Mouse (Mus musculus) midbrain, postnatal 0 days (tissue): ENCODE results near the gene Focad. TPM values are rescaled to one million over a fixed set of nuclear protein-coding genes. Genes with fewer than 3 reads are reported as not detected.

Experiments used
- ATAC-seq: fragments of 200-750 bp; cut with Nextera tagmentation; 2 replicates; pipeline ENCODE4 v1.8.0; 2017; ENCODE audit warnings: moderate number of reproducible peaks, mild to moderate bottlenecking, moderate TSS enrichment, moderate library complexity; ENCODE audit not compliant: low FRiP score
- DNase-seq: peaks from one replicate; pipeline ENCODE4 v3.0.0-alpha.2; 2015; ENCODE audit warnings: low spot score
- H3K27ac ChIP-seq: fragments of 300-500 bp; sonication (generic); 2 replicates; pipeline ENCODE4 v1.5.1; 2014; ENCODE audit warnings: low read depth, mild to moderate bottlenecking, low read length, mixed read lengths
- H3K27me3 ChIP-seq: fragments of 300-500 bp; sonication (generic); 2 replicates; pipeline ENCODE4 v1.6.1; 2014; ENCODE audit warnings: low read length, control low read depth, mixed read lengths; ENCODE audit not compliant: insufficient read depth
- H3K36me3 ChIP-seq: fragments of 300-500 bp; sonication (generic); 2 replicates; pipeline ENCODE4 v1.6.1; 2014; ENCODE audit warnings: low read length, control low read depth, mixed read lengths; ENCODE audit not compliant: insufficient read depth
- H3K4me1 ChIP-seq: fragments of 300-500 bp; sonication (generic); 2 replicates; pipeline ENCODE4 v1.6.1; 2014; ENCODE audit warnings: mild to moderate bottlenecking, control low read depth, antibody characterized with exemption, low read length, mixed read lengths; ENCODE audit not compliant: insufficient read depth
- H3K4me2 ChIP-seq: fragments of 300-500 bp; sonication (generic); 2 replicates; pipeline ENCODE4 v1.6.1; 2014; ENCODE audit warnings: low read depth, mild to moderate bottlenecking, low read length, mixed read lengths; ENCODE audit not compliant: poor library complexity, severe bottlenecking
- H3K4me3 ChIP-seq: fragments of 300-500 bp; sonication (generic); 2 replicates; pipeline ENCODE4 v1.5.1; 2014; ENCODE audit warnings: low read depth, mild to moderate bottlenecking, low read length, moderate library complexity
- H3K9ac ChIP-seq: fragments of 300-500 bp; sonication (generic); replicated peaks from 2 replicates; pipeline ENCODE4 v1.6.1; 2014; ENCODE audit warnings: mild to moderate bottlenecking, low read length, moderate library complexity, mixed read lengths; ENCODE audit not compliant: poor library complexity, severe bottlenecking
- H3K9me3 ChIP-seq: fragments of 300-500 bp; sonication (generic); 2 replicates; pipeline ENCODE4 v1.6.1; 2016; ENCODE audit warnings: low read length, control low read depth
- CTCF ChIP-seq: IDR thresholded peaks from 2 replicates; pipeline ENCODE4 v1.5.1; 2016; ENCODE audit warnings: antibody characterized with exemption, mild to moderate bottlenecking
- WGBS: fragments of 180-500 bp; shearing (Covaris S2); extraction: QIAGEN DNeasy Blood & Tissue Kit; methylation state at CpG from one replicate; pipeline ENCODE4 v1.1.7; 2014; 5-methylcytosine and 5-hydroxymethylcytosine counted together
- polyA plus RNA-seq: library from polyadenylated mRNA; unstranded; fragments of >200 nt; fragmentation: Nextera tagmentation; extraction: Ambion mirVana; gene quantifications from 2 replicates; pipeline ENCODE4 v1.2.1, GENCODE M21; 2015
- total RNA-seq: library from RNA; depleted of rRNA; stranded (reverse); fragments of >200 nt; gene quantifications from 2 replicates; pipeline ENCODE4 v1.2.3, GENCODE M21; 2014

The Focad gene
- total and polyA plus RNA-seq, 2 experiments from 2014 or later = 9.0 to 36.9 TPM

- Histone ChIP-seq H3K27me3 (no peaks in the 10 kb centered on the region), H3K4me2 (no peak overlapping the region), H3K9ac (no peak overlapping the region), H3K4me1 (no peaks in the 10 kb centered on the region; the same call in 1 of the 2 replicates), H3K4me3 (no peak overlapping the region), H3K36me3 (no peaks in the 10 kb centered on the region), H3K27ac (no peak overlapping the region), H3K9me3 (no peaks in the 10 kb centered on the region)
- TF ChIP-seq CTCF = no peak
- 53% methylated on average over 3 of the region's 3 CpGs for WGBS
- DNase-seq (no peak), ATAC-seq (no peak)
Observed at GRCm38 (mm10) chr4:88108585-88108984, 14.2 kb downstream of the Focad start.

- no peaks in the 10 kb centered on the region; the same call in 1 of the 2 replicates for H3K4me1 ChIP-seq
- no peaks in the 10 kb centered on the region for H3K27me3 ChIP-seq
- TF ChIP-seq CTCF = no peak
- H3K27ac ChIP-seq = no peak overlapping the region
- no peaks in the 10 kb centered on the region for H3K36me3 ChIP-seq
- H3K4me3 ChIP-seq = no peak overlapping the region
- no peak overlapping the region for H3K9ac ChIP-seq
- ATAC-seq (no peak), DNase-seq (no peak)
- H3K9me3 ChIP-seq = no peaks in the 10 kb centered on the region
- WGBS = 85% methylated on average over 3 of the region's 3 CpGs
- no peak overlapping the region for H3K4me2 ChIP-seq
Observed at GRCm38 (mm10) chr4:88117331-88117730, 22.9 kb downstream of the Focad start.

- Histone ChIP-seq H3K4me3 (no peak overlapping the region), H3K9me3 (no peaks in the 10 kb centered on the region), H3K27me3 (no peaks in the 10 kb centered on the region), H3K4me1 (no peaks in the 10 kb centered on the region; the same call in 1 of the 2 replicates), H3K9ac (no peak overlapping the region), H3K27ac (no peak overlapping the region), H3K4me2 (no peak overlapping the region), H3K36me3 (no peaks in the 10 kb centered on the region; the same call in 1 of the 2 replicates)
- DNase-seq (no peak), ATAC-seq (no peak)
- TF ChIP-seq CTCF = no peak
Observed at GRCm38 (mm10) chr4:88117942-88118341, 23.5 kb downstream of the Focad start.

DNA sequence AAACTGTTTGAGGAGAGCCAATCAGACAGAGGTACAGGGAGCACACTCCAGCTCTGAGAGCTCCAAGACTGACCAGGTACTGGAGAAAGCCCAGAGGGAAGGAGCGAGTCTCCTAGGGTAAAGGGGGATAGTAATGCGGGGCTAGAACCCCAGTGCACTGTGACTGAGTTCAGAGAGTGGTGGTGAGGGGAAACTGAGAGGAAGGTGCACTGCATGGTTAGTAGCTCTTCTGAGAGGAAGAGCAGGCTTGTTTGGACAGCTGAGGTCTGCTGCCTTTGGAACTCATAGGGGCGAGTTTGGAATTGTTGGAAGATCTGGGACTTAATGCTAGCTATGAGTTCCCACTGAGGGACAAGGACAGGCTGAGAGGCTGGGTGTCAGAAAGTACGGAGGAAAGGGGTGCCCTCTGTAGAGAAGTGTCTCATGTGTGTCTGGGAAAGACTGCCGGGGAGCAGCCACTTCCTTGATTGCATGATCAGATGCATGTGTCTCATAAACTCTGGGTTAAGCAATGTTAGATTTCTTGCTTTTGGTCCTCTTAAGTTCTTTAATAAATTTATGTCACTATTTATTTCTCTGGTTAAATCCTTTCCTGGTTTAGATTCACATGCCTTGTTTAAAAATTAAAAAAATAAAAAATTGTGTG is 24.4 kb downstream of the Focad start:
- H3K9me3 ChIP-seq = no peaks in the 10 kb centered on the region
- ATAC-seq = no peak
- no peaks in the 10 kb centered on the region for H3K27me3 ChIP-seq
- TF ChIP-seq CTCF = no peak
- DNase-seq = no peak
- no peak overlapping the region for H3K4me3 ChIP-seq
- H3K9ac ChIP-seq = no peak overlapping the region
- H3K4me2 ChIP-seq = no peak overlapping the region
- no peak overlapping the region for H3K27ac ChIP-seq
- 86% methylated on average over 5 of the region's 5 CpGs for WGBS
- H3K36me3 ChIP-seq = no peaks in the 10 kb centered on the region; the same call in 1 of the 2 replicates
- no peaks in the 10 kb centered on the region; the same call in 1 of the 2 replicates for H3K4me1 ChIP-seq

DNA sequence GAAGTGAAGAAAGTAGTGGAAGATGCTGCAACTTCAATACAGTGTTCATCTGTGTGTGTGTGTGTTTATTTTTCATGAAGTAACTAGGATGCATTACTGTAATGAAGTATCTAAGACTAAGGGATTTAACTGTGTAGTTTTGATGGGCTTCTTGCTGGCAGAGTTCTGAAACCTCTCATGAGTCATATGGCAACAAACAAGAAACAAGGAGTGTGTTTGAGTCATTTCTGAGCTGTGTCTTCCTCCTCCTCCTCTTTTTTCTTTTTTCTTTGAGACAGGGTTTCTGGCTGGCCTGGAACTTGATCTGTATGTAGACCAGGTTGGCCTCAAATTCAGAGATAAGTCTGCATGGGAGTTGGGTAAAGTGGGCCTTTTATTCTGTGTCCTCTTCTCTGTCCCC is 25.7 kb downstream of the Focad start:
- ATAC-seq = no peak

DNA sequence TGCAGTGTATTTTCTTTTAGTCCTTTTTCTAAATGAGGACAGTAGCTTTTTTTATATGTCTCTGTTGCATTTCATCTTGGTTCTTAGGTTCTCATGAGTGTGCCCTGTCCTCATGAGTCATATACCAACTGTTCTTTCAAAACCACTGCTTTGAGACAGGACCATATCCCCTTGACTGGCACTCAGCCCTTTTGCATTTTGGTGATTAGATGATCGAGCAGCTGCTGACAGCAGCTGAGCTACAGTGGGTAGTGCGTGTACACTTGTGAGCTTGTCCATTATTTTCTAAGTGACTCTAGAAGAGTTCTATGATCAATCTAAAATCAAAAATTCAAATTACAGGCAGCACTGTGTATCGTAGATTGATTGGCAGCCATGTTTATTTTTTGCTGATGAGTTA is 28.0 kb downstream of the Focad start:
- Histone ChIP-seq H3K27ac (no peak overlapping the region), H3K4me1 (no peaks in the 10 kb centered on the region; the same call in 1 of the 2 replicates), H3K9me3 (no peaks in the 10 kb centered on the region), H3K4me2 (no peak overlapping the region), H3K4me3 (no peak overlapping the region), H3K27me3 (no peaks in the 10 kb centered on the region), H3K9ac (no peak overlapping the region), H3K36me3 (no peaks in the 10 kb centered on the region; the same call in 1 of the 2 replicates)
- 91% methylated on average over 3 of the region's 3 CpGs for WGBS
- no peak for TF ChIP-seq CTCF
- ATAC-seq (no peak), DNase-seq (no peak)

More for the DNA sequence above, 25.7 kb downstream of the Focad start:
- no peak for DNase-seq
- Histone ChIP-seq H3K4me3 (no peak overlapping the region), H3K36me3 (no peaks in the 10 kb centered on the region; the same call in 1 of the 2 replicates), H3K9ac (no peak overlapping the region), H3K4me1 (no peaks in the 10 kb centered on the region; the same call in 1 of the 2 replicates), H3K27ac (no peak overlapping the region), H3K4me2 (no peak overlapping the region), H3K27me3 (no peaks in the 10 kb centered on the region), H3K9me3 (no peaks in the 10 kb centered on the region)
- TF ChIP-seq CTCF = no peak
